ENCODE assay signal across 19 mouse cellular contexts in genomic region chr6:51423466-51424122, GRCm38 (mm10). TPM values are rescaled to one million over a fixed set of nuclear protein-coding genes. Genes with fewer than 3 reads are reported as not detected.
"Had no signal": no experiment of that assay in that cellular context is flagged by ENCODE, and none has a peak within 500 bp of the region (broad histone marks: within the 10 kb centered on the region; RNA-seq: fewer than 3 reads in every experiment).

No protein-coding gene starts in this region.

- H3K9ac ChIP-seq: liver, embryonic 12.5 days; liver, embryonic 14.5 days; lung, embryonic 15.5 days; midbrain, embryonic 13.5 days; neural tube, embryonic 12.5 days had no signal

- DNase-seq: lung, adult 18-20 months; lung, postnatal 14 days; lung, postnatal 36 days; right cerebral cortex, adult 18-20 months; right cerebral cortex, postnatal 25 days; right cerebral cortex, postnatal 4 days; spleen, adult 18-20 months; thymus, adult 18-20 months; thymus, postnatal 14 days; thymus, postnatal 36 days had no signal

- H3K36me3 ChIP-seq: liver, embryonic 12.5 days; lung, embryonic 15.5 days; midbrain, embryonic 13.5 days; neural tube, embryonic 12.5 days had no signal

- H3K27ac ChIP-seq: liver, embryonic 12.5 days; liver, embryonic 14.5 days; lung, embryonic 15.5 days; macrophage; midbrain, embryonic 13.5 days; neural tube, embryonic 12.5 days had no signal

- H3K4me2 ChIP-seq: lung, embryonic 15.5 days; midbrain, embryonic 11.5 days; midbrain, embryonic 13.5 days; neural tube, embryonic 12.5 days had no signal

- H3K4me3 ChIP-seq: liver, embryonic 12.5 days; lung, embryonic 15.5 days; midbrain, embryonic 13.5 days; neural tube, embryonic 12.5 days had no signal

- H3K27me3 ChIP-seq: lung, embryonic 15.5 days; neural tube, embryonic 12.5 days had no signal

- H3K4me1 ChIP-seq: lung, embryonic 15.5 days; neural tube, embryonic 12.5 days had no signal

- ATAC-seq: lung, postnatal 0 days; midbrain, embryonic 13.5 days; midbrain, embryonic 16.5 days had no signal

- H3K9me3 ChIP-seq: liver, embryonic 12.5 days; lung, embryonic 15.5 days; midbrain, embryonic 13.5 days had no signal

RNA-seq across cellular contexts. Expression of gene Nfe2l3, which starts 8.9 kb away (rescaled TPM):
- polyA plus RNA-seq: macrophage had no signal
